Mouse (Mus musculus): ENCODE data around the gene Nudc. TPM values are rescaled to one million over a fixed set of nuclear protein-coding genes. Genes with fewer than 3 reads are reported as not detected.

Nudc gene
- polyA plus RNA-seq, 1 experiment from 2014 or later = 322 TPM

DNA sequence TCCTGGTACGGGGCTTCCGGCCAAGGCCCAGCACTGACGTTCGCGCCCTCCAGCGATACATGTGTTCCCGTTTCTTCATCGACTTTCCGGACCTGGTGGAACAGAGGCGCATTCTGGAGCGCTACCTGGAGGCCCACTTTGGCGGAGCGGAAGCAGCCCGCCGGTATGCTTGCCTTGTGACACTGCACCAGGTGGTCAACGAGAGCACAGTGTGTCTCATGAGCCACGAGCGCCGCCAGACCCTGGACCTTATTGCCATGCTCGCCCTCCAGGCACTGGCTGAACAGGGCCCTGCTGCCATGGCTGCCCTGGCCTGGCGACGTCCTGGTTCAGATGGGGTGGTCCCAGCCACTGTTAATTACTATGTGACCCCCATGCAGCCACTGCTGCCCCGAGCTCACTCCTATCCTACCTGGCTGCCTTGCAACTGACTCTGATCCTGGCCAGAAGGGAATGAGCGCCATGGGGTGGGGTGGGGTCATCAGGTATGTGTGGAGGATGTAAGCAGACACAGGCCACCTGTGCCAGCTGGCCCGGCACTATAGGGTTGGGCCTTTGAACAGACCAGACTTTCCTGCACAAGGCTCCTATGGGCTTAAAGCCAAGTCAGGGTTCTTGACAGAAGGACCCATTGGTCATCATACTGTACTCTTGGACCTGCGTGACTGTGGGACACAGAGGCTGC is 59.0 kb downstream of the Nudc start:
- Histone ChIP-seq H3K4me3 (ENCODE audit: low read depth, low read length) (no peak overlapping the region), H3K9ac (replicated peaks; ENCODE audit: low read length) (no peak overlapping the region), H3K27ac (replicated peaks; ENCODE audit: low read depth, low read length) (no peak overlapping the region), H3K9me3 (replicated peaks; ENCODE audit: control insufficient read depth, low read length) (no peaks in the 10 kb centered on the region), H3K4me1 (ENCODE audit: control insufficient read depth, insufficient read depth, low read length) (no peaks in the 10 kb centered on the region; the same call in 1 of the 2 replicates), H3K36me3 (replicated peaks; ENCODE audit: control insufficient read depth, insufficient read depth, low read depth, low read length) (no peaks in the 10 kb centered on the region), H3K4me2 (ENCODE audit: low read depth, low read length) (no peak overlapping the region), H3K27me3 (ENCODE audit: control insufficient read depth, insufficient read depth, low read length) (no peaks in the 10 kb centered on the region)
- DNase-seq (ENCODE audit: low spot score) (no peak), ATAC-seq (replicated peaks; ENCODE audit: insufficient number of reproducible peaks, low FRiP score, low TSS enrichment, low read depth) (no peak)
- WGBS = 95% methylated on average over 26 of the region's 26 CpGs

DNA sequence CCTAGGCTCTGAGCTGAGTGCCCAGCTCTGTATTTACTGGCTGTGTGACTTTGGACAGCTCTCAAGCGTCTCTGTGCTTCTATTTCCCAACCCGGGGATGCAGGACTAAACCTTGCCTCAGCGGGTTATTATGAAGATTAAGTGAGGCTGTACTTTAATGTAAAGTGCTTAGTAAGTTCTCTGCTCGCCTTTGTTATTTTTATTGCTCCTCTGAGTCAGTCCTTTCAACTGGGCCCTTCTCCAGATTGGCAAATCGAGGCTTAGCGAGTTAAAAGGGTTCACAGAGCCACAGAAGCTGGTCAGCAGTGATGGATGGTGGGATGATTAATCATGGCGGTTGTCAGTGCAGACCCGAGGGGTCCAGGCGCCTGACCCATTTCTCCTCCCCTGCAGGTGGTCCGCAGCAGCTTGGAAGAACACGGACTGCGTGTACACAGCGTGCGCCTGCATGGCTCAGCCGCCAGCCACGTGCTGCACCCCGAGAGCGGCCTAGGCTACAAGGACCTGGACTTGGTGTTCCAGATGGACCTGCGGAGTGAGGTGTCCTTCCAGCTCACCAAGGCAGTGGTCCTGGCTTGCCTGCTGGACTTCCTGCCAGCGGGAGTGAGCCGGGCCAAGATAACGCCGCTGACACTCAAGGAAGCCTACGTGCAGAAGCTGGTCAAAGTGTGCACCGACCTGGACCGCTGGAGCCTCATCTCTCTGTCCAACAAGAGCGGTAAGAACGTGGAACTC is 59.9 kb downstream of the Nudc start:
- Histone ChIP-seq H3K4me1 (ENCODE audit: control insufficient read depth, insufficient read depth, low read length) (no peaks in the 10 kb centered on the region; the same call in 1 of the 2 replicates), H3K4me3 (ENCODE audit: low read depth, low read length) (no peak overlapping the region), H3K9ac (replicated peaks; ENCODE audit: low read length) (no peak overlapping the region), H3K9me3 (replicated peaks; ENCODE audit: control insufficient read depth, low read length) (no peaks in the 10 kb centered on the region), H3K27ac (replicated peaks; ENCODE audit: low read depth, low read length) (no peak overlapping the region), H3K4me2 (ENCODE audit: low read depth, low read length) (no peak overlapping the region), H3K27me3 (ENCODE audit: control insufficient read depth, insufficient read depth, low read length) (peaks cover 3% of the 10 kb centered on the region; the same call in 1 of the 2 replicates), H3K36me3 (replicated peaks; ENCODE audit: control insufficient read depth, insufficient read depth, low read depth, low read length) (no peaks in the 10 kb centered on the region)
- no peak for DNase-seq (ENCODE audit: low spot score)
- 87% methylated on average over 28 of the region's 28 CpGs for WGBS
- no peak for ATAC-seq (replicated peaks; ENCODE audit: insufficient number of reproducible peaks, low FRiP score, low TSS enrichment, low read depth)

DNA sequence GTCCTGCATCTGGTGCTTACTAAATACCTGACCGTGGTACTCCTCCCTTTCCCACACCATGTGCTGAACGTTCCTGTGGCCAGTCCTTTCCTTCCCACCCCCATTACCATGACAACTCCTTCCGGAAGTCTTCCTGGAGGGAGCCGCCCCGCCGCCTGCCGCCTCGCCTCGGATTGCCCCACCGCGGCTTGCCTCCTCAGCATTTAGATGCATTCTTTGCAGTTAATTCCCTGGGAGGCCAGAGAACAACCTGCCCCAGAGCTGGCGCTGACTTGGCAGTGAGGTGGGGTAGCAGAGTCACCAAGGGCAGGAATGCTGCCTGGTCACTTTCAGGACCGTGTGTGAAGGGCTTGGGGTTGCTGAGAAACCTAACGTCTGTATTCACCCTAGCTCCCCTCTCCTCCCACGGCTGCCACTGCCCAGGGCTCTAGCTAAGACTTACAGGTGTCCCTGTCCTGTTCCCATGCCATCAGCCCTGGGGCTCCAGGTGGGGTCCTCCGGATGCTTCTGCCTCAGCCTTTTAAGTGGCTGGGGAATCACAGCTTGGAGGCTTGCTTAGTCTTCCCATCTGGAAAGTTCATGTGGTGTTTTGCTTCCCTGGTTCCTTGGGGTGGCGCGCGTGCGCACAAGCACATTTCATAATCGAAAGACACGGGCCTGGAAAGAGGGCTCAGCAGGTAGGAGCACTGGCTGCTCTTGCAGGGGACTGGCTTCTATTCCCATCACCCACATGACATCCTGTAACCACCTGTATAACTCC is 61.4 kb downstream of the Nudc start:
- ATAC-seq (replicated peaks; ENCODE audit: insufficient number of reproducible peaks, low FRiP score, low TSS enrichment, low read depth) = no peak
- Histone ChIP-seq H3K36me3 (replicated peaks; ENCODE audit: control insufficient read depth, insufficient read depth, low read depth, low read length) (no peaks in the 10 kb centered on the region), H3K9me3 (replicated peaks; ENCODE audit: control insufficient read depth, low read length) (no peaks in the 10 kb centered on the region), H3K27ac (replicated peaks; ENCODE audit: low read depth, low read length) (no peak overlapping the region), H3K4me3 (ENCODE audit: low read depth, low read length) (no peak overlapping the region), H3K4me1 (ENCODE audit: control insufficient read depth, insufficient read depth, low read length) (peaks cover 2% of the 10 kb centered on the region; the same call in 1 of the 2 replicates), H3K4me2 (ENCODE audit: low read depth, low read length) (peak overlapping the region; percentile 24), H3K27me3 (ENCODE audit: control insufficient read depth, insufficient read depth, low read length) (peaks cover 11% of the 10 kb centered on the region), H3K9ac (replicated peaks; ENCODE audit: low read length) (no peak overlapping the region)
- 9% methylated on average over 22 of the region's 22 CpGs for WGBS
- peak; percentile 52 for DNase-seq (ENCODE audit: low spot score)

Small RNAs within 50 kb of the gene (microRNA-seq; reads per million reads assigned to microRNA genes)
- not detected for gene Gm23158 (ENCODE audit: borderline number of aligned reads)

Other genes starting within 250 kb of the Nudc start
- gene Wdtc1, start 192.5 kb downstream of the Nudc start, polyA plus RNA-seq (2014; fragmentation: Nextera tagmentation; extraction: Ambion mirVana) = 16.7 and 18.7 TPM in 2 replicates
- gene Slc9a1, start 176.3 kb downstream of the Nudc start, polyA plus RNA-seq (2014; fragmentation: Nextera tagmentation; extraction: Ambion mirVana) = 4.7 and 5.6 TPM in 2 replicates
- 0.71 and 0.93 TPM in 2 replicates for gene Tent5b, start 65.9 kb downstream of the Nudc start, polyA plus RNA-seq (2014; fragmentation: Nextera tagmentation; extraction: Ambion mirVana)
- gene Trnp1, start 47.4 kb downstream of the Nudc start, polyA plus RNA-seq (2014; fragmentation: Nextera tagmentation; extraction: Ambion mirVana) = 2.0 and 2.8 TPM in 2 replicates
- gene Kdf1, start 27.0 kb downstream of the Nudc start, polyA plus RNA-seq (2014; fragmentation: Nextera tagmentation; extraction: Ambion mirVana) = 7.6 and 8.0 TPM in 2 replicates
- gene Nr0b2, start 7.4 kb upstream of the Nudc start, polyA plus RNA-seq (2014; fragmentation: Nextera tagmentation; extraction: Ambion mirVana) = not detected in 2 replicates
- gene Gpatch3, start 28.7 kb upstream of the Nudc start, polyA plus RNA-seq (2014; fragmentation: Nextera tagmentation; extraction: Ambion mirVana) = 7.3 and 8.6 TPM in 2 replicates
- 23.6 and 26.6 TPM in 2 replicates for gene Gpn2, start 38.4 kb upstream of the Nudc start, polyA plus RNA-seq (2014; fragmentation: Nextera tagmentation; extraction: Ambion mirVana)
- gene Sfn, start 56.2 kb upstream of the Nudc start, polyA plus RNA-seq (2014; fragmentation: Nextera tagmentation; extraction: Ambion mirVana) = 32.4 and 36.4 TPM in 2 replicates
- 1.9 and 3.1 TPM in 2 replicates for gene Zdhhc18, start 104.2 kb upstream of the Nudc start, polyA plus RNA-seq (2014; fragmentation: Nextera tagmentation; extraction: Ambion mirVana)
- gene Pigv, start 126.7 kb upstream of the Nudc start, polyA plus RNA-seq (2014; fragmentation: Nextera tagmentation; extraction: Ambion mirVana) = 9.3 and 9.9 TPM in 2 replicates
- 32.6 and 36.3 TPM in 2 replicates for gene Arid1a, start 210.8 kb upstream of the Nudc start, polyA plus RNA-seq (2014; fragmentation: Nextera tagmentation; extraction: Ambion mirVana)

Data from embryonic facial prominence, embryonic 11.5 days (tissue).